Mouse (Mus musculus) right cerebral cortex, adult 2 months (tissue): ENCODE measurements around the gene Gm47841.

ENCODE experiments used
- DNase-seq, 2 experiments: peaks; one replicate each; pipeline ENCODE4 v3.0.0; 2021 to 2022; ENCODE audit warnings: low spot score in 2 of 2

Gm47841 gene

GRCm38 (mm10) chr15:101044531-101044930, 2.7 kb downstream of the Gm47841 start:
- no peak for DNase-seq

- peak; percentile 83 to 85 for DNase-seq
These were observed 4.6 kb downstream of the Gm47841 start for GRCm38 (mm10) chr15:101042613-101043012.

- no peak for DNase-seq
These were observed 5.2 kb downstream of the Gm47841 start for GRCm38 (mm10) chr15:101041966-101042365.

GRCm38 (mm10) chr15:101039651-101040050, 7.5 kb downstream of the Gm47841 start:
- DNase-seq, result no peak

GRCm38 (mm10) chr15:101028960-101029359, 18.2 kb downstream of the Gm47841 start:
- DNase-seq, result no peak

- DNase-seq, result no peak
These were observed 35.8 kb downstream of the Gm47841 start for GRCm38 (mm10) chr15:101011352-101011751.

- DNase-seq, result peak; percentile 55 to 56
These were observed 38.7 kb downstream of the Gm47841 start for GRCm38 (mm10) chr15:101008386-101009010.

- peak; percentile 56 to 65 for DNase-seq
These were observed 40.0 kb downstream of the Gm47841 start for GRCm38 (mm10) chr15:101007236-101007635.

GRCm38 (mm10) chr15:101006251-101007040, 40.8 kb downstream of the Gm47841 start:
- no peak for DNase-seq

GRCm38 (mm10) chr15:101005717-101006116, 41.5 kb downstream of the Gm47841 start:
- DNase-seq, result peak; percentile 83 to 85

GRCm38 (mm10) chr15:101004538-101004937, 42.7 kb downstream of the Gm47841 start:
- no peak for DNase-seq

GRCm38 (mm10) chr15:101002466-101002865, 44.7 kb downstream of the Gm47841 start:
- no peak for DNase-seq

- DNase-seq, result no peak
These were observed 45.5 kb downstream of the Gm47841 start for GRCm38 (mm10) chr15:101001685-101002084.

GRCm38 (mm10) chr15:100997090-100997489, 50.1 kb downstream of the Gm47841 start:
- DNase-seq, result no peak
